Mouse (Mus musculus) adrenal gland (tissue): Measurements from ENCODE around the gene Ppfia4.

Experiments
- intact Hi-C: fragments of 180-260 bp; cut with DNase I; formaldehyde crosslinking; loops from one replicate; pipeline ENCODE4 v1.15.1; 2025

The Ppfia4 gene

DNA sequence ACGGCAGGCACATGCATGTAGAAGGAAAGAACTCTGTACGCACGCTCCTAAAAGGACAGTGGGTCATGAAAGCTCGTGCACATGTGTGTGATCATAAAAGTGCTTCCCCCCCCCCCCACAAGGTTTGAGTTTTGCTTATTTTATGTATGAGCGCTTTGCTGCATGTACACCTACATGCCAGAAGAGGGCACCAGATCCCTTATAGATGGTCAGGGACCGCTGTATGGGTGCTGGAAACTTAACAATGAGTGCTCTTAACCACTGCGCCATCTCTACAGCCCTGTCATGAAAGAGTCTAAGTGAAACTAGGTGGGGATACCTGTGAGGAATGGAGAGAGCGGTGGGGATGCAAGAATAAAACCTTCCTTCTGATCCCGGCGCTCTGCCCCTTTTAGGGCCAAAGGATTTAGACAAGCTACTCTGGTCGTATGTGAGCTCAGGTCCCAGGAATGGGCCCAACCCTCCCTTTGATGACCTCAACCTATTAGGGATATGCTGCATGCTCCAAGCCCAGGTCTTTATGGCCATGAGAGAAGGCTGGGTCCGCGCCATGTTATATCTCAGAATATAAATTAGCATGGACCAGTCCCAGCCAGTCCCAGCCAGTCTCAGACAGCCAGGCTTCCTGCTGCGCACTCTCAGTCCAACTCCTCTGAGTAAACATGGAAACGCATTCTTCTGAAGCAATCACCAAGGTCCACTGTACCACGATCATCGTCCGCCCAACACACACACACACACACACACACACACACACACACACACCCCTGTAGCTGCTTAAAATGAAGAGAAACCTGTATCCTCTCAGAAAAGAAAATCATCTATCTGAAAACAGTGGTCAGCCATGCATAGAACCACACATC, 7.3 kb upstream of the Ppfia4 start:
- intact Hi-C loops: no loop called here

DNA sequence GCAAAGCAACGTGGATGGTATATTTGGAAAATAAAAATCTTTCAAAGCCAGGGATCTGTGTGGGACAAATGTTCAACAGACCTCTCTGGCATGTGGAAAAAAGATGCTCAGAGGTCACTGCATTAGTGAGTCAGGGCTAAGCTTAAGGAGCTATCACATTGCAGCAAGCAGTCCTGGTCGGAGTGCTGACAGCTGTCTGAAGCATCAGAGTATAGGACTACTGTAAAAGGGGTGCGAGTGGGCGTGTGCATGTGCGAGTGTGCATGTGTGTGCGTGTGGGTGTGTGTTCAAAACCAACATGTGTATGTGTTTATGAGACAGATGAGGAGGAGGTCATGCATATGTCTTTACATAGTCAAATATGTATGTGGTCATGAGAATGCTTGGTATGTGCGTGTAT, 6.4 kb upstream of the Ppfia4 start:
- intact Hi-C loops: no loop called here

- intact Hi-C loops: no loop called here
These were observed 4.4 kb upstream of the Ppfia4 start for GRCm38 (mm10) chr1:134336958-134337710.

- intact Hi-C loops: no loop called here
These were observed 3.4 kb upstream of the Ppfia4 start for GRCm38 (mm10) chr1:134335924-134336810.

- intact Hi-C loops: no loop called here
These were observed 2.6 kb upstream of the Ppfia4 start for GRCm38 (mm10) chr1:134335211-134335923.

DNA sequence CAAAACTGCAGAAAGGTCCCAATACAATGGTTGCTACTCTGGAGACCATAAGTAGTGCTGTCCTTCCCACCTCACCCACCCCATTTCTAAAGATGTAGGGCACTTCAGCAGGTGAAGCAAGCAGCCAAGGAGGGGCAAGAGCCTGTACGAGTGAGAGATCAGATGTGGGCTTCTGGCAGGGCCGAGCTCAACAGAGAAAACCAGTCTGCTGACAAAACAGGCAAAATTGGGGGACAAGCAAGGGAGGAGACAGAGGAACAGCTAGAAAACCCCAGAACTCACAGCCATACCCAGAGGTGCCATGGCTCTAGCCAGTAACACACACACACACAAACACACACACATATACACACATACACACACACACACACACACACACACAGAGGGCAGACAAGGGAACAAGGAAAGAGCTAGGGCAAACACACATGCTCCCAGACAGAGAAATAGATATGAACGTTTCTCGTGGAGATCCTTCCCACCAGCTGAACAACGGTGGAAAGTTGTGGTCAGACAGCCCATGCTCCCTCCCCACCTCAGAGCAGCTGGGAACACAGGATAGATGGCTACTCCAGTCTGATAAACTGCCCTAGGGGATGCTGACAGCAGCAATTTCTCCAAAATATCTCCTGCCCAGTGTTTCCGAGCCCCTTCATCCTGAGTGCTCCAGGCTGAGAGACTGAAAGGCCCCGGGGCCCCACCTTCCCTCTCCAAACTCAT, 1.5 kb upstream of the Ppfia4 start:
- intact Hi-C loops: loop anchor here (5.0 kb wide), 3 partner anchors 92 to 217 kb away; no protein-coding TSS in a partner anchor

DNA sequence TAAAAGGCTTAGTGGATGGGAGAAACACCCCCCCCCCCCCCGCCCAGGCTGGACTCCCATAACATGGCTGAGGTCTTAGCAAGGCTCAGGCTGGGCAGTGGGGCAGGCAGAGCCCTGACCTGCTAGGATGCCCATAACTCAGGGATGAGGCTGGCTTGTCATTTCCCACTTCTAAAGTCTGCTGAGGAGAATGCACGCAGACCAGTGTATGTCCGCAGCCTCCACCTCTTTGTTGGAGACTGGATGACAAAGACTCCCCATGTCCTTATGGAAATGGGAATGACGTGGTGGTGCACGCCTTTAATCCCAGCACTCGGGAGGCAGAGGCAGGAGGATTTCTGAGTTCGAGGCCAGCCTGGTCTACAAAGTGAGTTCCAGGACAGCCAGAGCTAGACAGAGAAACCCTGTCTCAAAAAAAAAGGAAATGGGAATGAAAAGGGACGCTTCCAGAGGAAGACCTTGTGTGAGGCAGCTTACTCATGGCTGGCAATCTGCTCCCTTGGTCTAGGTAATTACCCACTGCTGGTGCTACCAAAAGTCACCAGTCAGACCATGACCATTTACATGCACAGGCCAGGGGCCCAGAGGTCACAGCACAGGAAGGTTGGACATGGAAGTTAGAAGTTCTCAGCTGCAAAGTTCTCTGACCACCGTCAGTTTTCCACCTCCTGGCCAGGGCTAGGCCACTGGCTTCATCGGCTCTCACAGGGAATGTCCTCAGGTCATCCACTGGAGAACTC, 813 bp upstream of the Ppfia4 start:
- intact Hi-C loops: loop anchor here (5.0 kb wide), 3 partner anchors 91 to 216 kb away; no protein-coding TSS in a partner anchor

DNA sequence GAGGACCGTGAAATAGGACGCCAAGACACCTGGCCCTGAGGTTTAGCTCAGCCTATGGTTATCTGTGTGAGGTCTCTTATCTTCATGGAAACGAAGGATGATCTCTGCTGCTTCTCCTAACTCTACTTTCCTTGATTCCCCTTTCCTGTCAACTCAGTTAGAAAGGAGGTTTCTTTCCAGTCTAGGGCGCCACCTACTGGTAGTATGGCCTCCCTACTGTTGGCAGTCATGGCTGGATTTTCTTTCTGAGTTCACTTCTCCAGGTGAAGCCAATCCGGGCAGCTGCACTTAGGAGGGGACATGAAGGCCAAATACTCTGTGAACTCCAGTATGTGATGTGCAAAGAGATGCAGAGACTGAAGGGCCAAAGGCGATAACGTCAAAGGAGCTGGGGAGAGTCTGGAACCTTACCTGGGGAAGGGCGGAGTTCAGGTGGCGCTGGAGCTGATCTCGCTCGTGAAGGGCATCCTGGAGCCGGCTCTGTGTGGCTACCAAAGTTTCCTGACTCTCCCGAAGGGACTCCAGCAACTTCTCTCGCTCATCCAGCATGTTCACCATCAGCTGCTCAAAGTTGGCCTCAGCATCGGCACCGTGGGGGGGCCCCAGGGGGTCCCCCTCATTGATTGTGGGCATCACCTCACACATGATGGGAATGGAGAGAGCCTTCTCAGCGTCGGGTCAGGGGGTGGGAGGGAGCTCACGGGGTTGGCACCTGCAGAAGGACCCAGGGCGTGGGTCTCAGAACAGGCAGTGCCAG, 671 bp downstream of the Ppfia4 start:
- intact Hi-C loops: loop anchor here (2.0 to 5.0 kb wide), 4 partner anchors 90 to 215 kb away; no protein-coding TSS in a partner anchor

DNA sequence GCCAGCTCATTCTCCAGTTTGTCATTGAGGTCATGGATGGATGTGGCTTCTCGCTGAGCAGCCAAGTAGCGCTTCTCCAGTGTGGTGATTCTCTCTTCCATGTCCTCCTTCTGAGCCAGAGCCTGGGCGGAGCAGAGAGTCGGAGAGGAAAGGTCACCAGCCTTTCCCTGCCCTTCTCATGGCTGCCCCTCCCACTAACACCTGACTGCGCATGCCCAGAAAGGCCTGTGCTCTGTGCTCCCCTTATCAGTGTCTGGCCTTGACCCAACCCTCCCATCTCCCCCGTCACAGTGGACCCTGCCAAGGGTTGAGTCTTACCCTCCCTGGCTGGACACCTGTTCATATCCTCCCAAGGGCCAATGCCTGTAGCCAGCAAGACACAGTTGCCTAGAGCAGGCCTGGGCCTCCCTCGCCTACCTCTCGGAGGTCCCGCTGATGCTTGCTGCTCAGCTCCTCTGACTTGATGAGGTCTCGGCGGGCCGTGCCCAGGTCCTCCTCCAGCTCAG, 5.8 kb downstream of the Ppfia4 start:
- intact Hi-C loops: no loop called here

GRCm38 (mm10) chr1:134322591-134322990, 10.1 kb downstream of the Ppfia4 start:
- intact Hi-C loops: loop anchor here (2.0 kb wide), 1 partner anchor 172 kb away; no protein-coding TSS in a partner anchor

GRCm38 (mm10) chr1:134320691-134321301, 11.9 kb downstream of the Ppfia4 start:
- intact Hi-C loops: no loop called here

DNA sequence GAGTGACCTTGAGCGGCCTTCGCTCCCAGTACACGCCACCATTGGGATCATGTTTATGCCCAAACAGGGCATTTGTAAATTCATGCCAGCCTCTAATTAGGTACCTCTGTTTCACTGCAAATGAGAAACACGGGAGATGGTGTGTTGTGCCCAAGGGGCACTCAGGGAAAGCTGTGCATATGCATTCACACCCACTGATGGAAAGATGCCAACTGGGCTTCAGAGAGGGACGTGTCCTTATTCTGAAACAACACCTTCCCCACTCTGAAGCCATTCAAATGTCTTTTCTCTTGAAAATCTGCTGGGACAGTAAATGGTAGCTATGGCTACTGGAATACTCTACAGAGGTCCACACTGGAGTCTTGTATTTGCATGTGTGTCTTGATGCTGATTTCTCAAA, 14.5 kb downstream of the Ppfia4 start:
- intact Hi-C loops: no loop called here

- intact Hi-C loops: no loop called here
These were observed 16.4 kb downstream of the Ppfia4 start for GRCm38 (mm10) chr1:134316361-134316760.

- intact Hi-C loops: no loop called here
These were observed 17.5 kb downstream of the Ppfia4 start for GRCm38 (mm10) chr1:134315181-134315580.

- intact Hi-C loops: no loop called here
These were observed 21.0 kb downstream of the Ppfia4 start for GRCm38 (mm10) chr1:134311760-134312159.

DNA sequence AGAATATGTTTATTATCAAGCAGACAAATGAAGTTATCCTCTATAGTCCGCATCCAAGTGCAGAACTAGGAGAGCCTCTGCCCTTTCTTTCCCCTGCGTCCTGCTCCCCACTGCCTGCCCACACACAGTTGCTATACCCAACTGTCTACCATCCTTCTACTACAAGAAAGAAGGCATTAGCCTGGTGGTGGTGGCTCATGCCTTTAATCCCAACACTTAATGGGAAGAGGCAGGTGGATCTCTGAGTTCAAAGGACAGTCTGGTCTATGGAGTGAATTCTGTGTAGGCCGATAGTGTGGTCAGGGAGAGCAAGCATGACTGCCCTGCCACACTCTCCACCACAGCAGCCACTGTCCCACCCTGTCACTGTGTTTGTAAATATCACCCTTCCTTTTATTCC, 22.0 kb downstream of the Ppfia4 start:
- intact Hi-C loops: no loop called here

DNA sequence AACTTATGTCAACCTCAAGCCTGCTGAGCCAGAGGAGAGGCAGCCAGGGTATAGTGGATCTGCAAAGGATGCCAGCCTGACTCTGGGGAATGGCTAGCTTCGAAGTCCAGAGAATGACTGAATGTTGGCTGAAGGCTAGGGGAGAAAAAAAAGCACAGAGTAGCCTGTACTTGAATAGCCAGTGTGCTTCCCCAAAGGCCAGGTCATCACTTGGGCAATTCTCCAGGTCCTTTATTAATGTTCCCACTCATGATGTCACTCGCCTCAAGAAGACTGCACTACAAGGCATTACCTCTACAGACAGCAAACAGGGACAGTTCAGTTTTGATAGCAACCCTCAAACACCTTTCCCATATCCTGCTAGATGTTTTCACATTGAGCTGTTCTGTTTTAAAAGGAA, 22.4 kb downstream of the Ppfia4 start:
- intact Hi-C loops: no loop called here

DNA sequence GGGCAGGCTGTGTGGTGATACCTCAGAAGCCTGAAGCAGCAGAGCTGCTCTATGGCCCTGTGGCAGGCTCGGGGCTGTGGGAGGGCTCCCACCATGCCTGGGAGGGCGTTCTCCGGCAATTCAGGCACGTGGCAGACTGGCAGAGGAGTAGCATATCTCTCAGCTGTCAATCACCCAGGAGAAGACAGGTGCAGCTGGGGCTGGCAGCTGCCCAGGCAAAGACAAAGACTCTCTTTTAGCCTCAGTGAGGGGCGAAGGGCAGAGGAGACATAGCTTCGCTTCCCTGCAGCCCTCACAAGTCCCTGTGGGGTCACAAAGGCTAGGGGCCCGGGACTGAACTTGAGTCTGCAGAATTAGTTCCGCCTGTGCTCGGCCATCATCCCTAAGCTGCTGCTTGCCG, 25.3 kb downstream of the Ppfia4 start:
- intact Hi-C loops: no loop called here
